Mouse (Mus musculus): ENCODE results near the gene Pip4k2c.

Gene Pip4k2c

GRCm38 (mm10) chr10:127211414-127211854 is at the start of gene Pip4k2c:
Gene Pip4k2c, minus strand, starts transcription at chr10:127211585.
- DNase-seq (ENCODE audit: low spot score in 2 of 2), result peak; percentile 88 to 93

GRCm38 (mm10) chr10:127258489-127258888 is 47.1 kb upstream of the Pip4k2c start:
- DNase-seq (ENCODE audit: low spot score in 2 of 2), result no peak

GRCm38 (mm10) chr10:127257790-127258189 is 46.4 kb upstream of the Pip4k2c start:
- DNase-seq (ENCODE audit: low spot score in 2 of 2), result no peak

GRCm38 (mm10) chr10:127255625-127256345 is 44.4 kb upstream of the Pip4k2c start:
- no peak for DNase-seq (ENCODE audit: low spot score in 2 of 2)

- DNase-seq (ENCODE audit: low spot score in 2 of 2), result no peak
Measured at GRCm38 (mm10) chr10:127250810-127251209, 39.4 kb upstream of the Pip4k2c start.

- no peak for DNase-seq (ENCODE audit: low spot score in 2 of 2)
Measured at GRCm38 (mm10) chr10:127238241-127238824, 26.9 kb upstream of the Pip4k2c start.

- DNase-seq (ENCODE audit: low spot score in 2 of 2), result no peak
Measured at GRCm38 (mm10) chr10:127236541-127236940, 25.2 kb upstream of the Pip4k2c start.

- no peak for DNase-seq (ENCODE audit: low spot score in 2 of 2)
Measured at GRCm38 (mm10) chr10:127233141-127233540, 21.8 kb upstream of the Pip4k2c start.

- DNase-seq (ENCODE audit: low spot score in 2 of 2), result no peak
Measured at GRCm38 (mm10) chr10:127231741-127232140, 20.4 kb upstream of the Pip4k2c start.

- no peak for DNase-seq (ENCODE audit: low spot score in 2 of 2)
Measured at GRCm38 (mm10) chr10:127230693-127231092, 19.3 kb upstream of the Pip4k2c start.

- no peak for DNase-seq (ENCODE audit: low spot score in 2 of 2)
Measured at GRCm38 (mm10) chr10:127228897-127229296, 17.5 kb upstream of the Pip4k2c start.

GRCm38 (mm10) chr10:127227163-127227562 is 15.8 kb upstream of the Pip4k2c start:
- no peak for DNase-seq (ENCODE audit: low spot score in 2 of 2)

GRCm38 (mm10) chr10:127226318-127226895 is 15.0 kb upstream of the Pip4k2c start:
- DNase-seq (ENCODE audit: low spot score in 2 of 2), result no peak

GRCm38 (mm10) chr10:127225732-127226131 is 14.3 kb upstream of the Pip4k2c start:
- DNase-seq (ENCODE audit: low spot score in 2 of 2), result peak; percentile 52 to 70

GRCm38 (mm10) chr10:127225213-127225612 is 13.8 kb upstream of the Pip4k2c start:
- DNase-seq (ENCODE audit: low spot score in 2 of 2), result no peak

- no peak for DNase-seq (ENCODE audit: low spot score in 2 of 2)
Measured at GRCm38 (mm10) chr10:127218339-127218738, 7.0 kb upstream of the Pip4k2c start.

- no peak for DNase-seq (ENCODE audit: low spot score in 2 of 2)
Measured at GRCm38 (mm10) chr10:127217177-127217576, 5.8 kb upstream of the Pip4k2c start.

- no peak for DNase-seq (ENCODE audit: low spot score in 2 of 2)
Measured at GRCm38 (mm10) chr10:127216456-127216855, 5.1 kb upstream of the Pip4k2c start.

GRCm38 (mm10) chr10:127214422-127214803 is 3.0 kb upstream of the Pip4k2c start:
- no peak for DNase-seq (ENCODE audit: low spot score in 2 of 2)

- no peak for DNase-seq (ENCODE audit: low spot score in 2 of 2)
Measured at GRCm38 (mm10) chr10:127213704-127214421, 2.5 kb upstream of the Pip4k2c start.

- no peak for DNase-seq (ENCODE audit: low spot score in 2 of 2)
Measured at GRCm38 (mm10) chr10:127213272-127213671, 1.9 kb upstream of the Pip4k2c start.

- no peak for DNase-seq (ENCODE audit: low spot score in 2 of 2)
Measured at GRCm38 (mm10) chr10:127210961-127211405, 402 bp downstream of the Pip4k2c start.

All from frontal cortex, postnatal 36 days (tissue).